Mouse (Mus musculus): Measurements from ENCODE around the gene Gm45234.
A peak's percentile ranks its signal among the peaks of the same experiment; 100 is the strongest.

DNA sequence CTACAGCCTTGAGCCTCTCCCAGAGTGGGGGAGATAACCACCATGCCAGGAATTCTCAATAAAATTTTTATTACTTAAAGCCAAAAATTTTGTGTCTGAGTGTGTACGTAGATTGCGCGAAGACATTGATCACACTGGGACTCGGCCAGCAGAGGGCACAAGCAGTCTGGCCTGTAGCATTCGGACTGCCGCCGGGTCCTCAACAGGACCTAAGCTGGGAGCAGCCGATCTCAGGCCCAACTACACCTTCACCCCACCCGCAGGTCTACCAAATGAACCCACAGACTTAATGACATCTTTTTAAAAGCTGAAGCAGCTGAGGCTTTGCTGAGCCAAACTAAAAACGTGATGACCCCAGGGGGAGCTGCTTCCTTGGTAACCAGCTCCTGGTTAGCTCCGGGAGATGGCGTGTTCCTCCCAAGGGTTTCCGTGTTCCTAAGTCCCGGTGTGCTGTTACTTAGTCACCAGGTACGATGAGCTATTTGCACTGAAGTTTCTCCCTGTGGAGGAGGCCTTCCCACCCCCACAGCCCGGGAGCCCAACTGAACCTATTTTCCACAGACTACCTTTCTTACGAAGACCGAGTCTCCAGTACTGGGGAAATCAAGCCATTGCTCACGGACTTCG lies 38.8 kb downstream of the Gm45234 start:
- TF ChIP-seq POLR2A (IDR thresholded peaks at IDR 0.05; ENCODE audit: borderline replicate concordance, insufficient read depth, low read length) (no peak), CTCF (IDR thresholded peaks at IDR 0.05; ENCODE audit: borderline replicate concordance, insufficient read depth, low read depth, low read length) (peak; percentile 68)
